Mouse (Mus musculus) limb, embryonic 12.5 days (tissue): ENCODE measurements around the gene Csnk2a2. TPM values are rescaled to one million over a fixed set of nuclear protein-coding genes. Genes with fewer than 3 reads are reported as not detected.

ENCODE experiments used
- ATAC-seq: fragments of 200-750 bp; cut with Nextera tagmentation; 2 replicates; pipeline ENCODE4 v1.8.0; 2017; ENCODE audit warnings: low read depth, moderate TSS enrichment; ENCODE audit not compliant: insufficient number of reproducible peaks, insufficient read depth, low FRiP score, low TSS enrichment
- H3K27ac ChIP-seq: fragments of 300-500 bp; sonication (generic); 2 replicates; pipeline ENCODE4 v1.5.1; 2016; ENCODE audit warnings: mild to moderate bottlenecking, moderate library complexity
- H3K27me3 ChIP-seq: fragments of 300-500 bp; sonication (generic); 2 replicates; pipeline ENCODE4 v1.6.1; 2016; ENCODE audit warnings: mild to moderate bottlenecking, moderate library complexity
- H3K36me3 ChIP-seq: fragments of 300-500 bp; sonication (generic); 2 replicates; pipeline ENCODE4 v1.6.1; 2016; ENCODE audit warnings: mild to moderate bottlenecking, moderate library complexity
- H3K4me1 ChIP-seq: fragments of 300-500 bp; sonication (generic); replicated peaks from 2 replicates; pipeline ENCODE4 v1.6.1; 2016
- H3K4me2 ChIP-seq: fragments of 300-500 bp; sonication (generic); 2 replicates; pipeline ENCODE4 v1.6.1; 2016; ENCODE audit warnings: mild to moderate bottlenecking, moderate library complexity
- H3K4me3 ChIP-seq: fragments of 300-500 bp; sonication (generic); replicated peaks from 2 replicates; pipeline ENCODE4 v1.5.1; 2016; ENCODE audit warnings: mild to moderate bottlenecking
- H3K9ac ChIP-seq: fragments of 300-500 bp; sonication (generic); replicated peaks from 2 replicates; pipeline ENCODE4 v1.6.1; 2016; ENCODE audit warnings: mild to moderate bottlenecking, moderate library complexity
- H3K9me3 ChIP-seq: fragments of 300-500 bp; sonication (generic); 2 replicates; pipeline ENCODE4 v1.6.1; 2016; ENCODE audit warnings: mild to moderate bottlenecking, moderate library complexity
- WGBS: fragments of 180-500 bp; shearing (Covaris S2); methylation state at CpG from one replicate; pipeline ENCODE4 v1.1.7; 2016; 5-methylcytosine and 5-hydroxymethylcytosine counted together
- polyA plus RNA-seq: library from polyadenylated mRNA; unstranded; fragments of >200 nt; fragmentation: Nextera tagmentation; extraction: Ambion mirVana; gene quantifications from 2 replicates; pipeline ENCODE4 v1.2.1, GENCODE M21; 2016

Csnk2a2 gene
- polyA plus RNA-seq, 1 experiment from 2014 or later = 14.0 TPM

GRCm38 (mm10) chr8:95470008-95470407 is 19.8 kb downstream of the Csnk2a2 start:
- Histone ChIP-seq H3K27me3 (no peaks in the 10 kb centered on the region), H3K9ac (no peak overlapping the region), H3K36me3 (peaks cover 89% of the 10 kb centered on the region), H3K9me3 (no peaks in the 10 kb centered on the region), H3K4me3 (no peak overlapping the region), H3K4me2 (no peak overlapping the region), H3K4me1 (no peaks in the 10 kb centered on the region), H3K27ac (no peak overlapping the region)
- no peak for ATAC-seq
- WGBS = 97% methylated on average over 4 of the region's 4 CpGs

GRCm38 (mm10) chr8:95468995-95469394 is 20.8 kb downstream of the Csnk2a2 start:
- H3K4me3 ChIP-seq = no peak overlapping the region
- H3K4me1 ChIP-seq = no peaks in the 10 kb centered on the region
- no peaks in the 10 kb centered on the region for H3K9me3 ChIP-seq
- H3K27me3 ChIP-seq = no peaks in the 10 kb centered on the region
- ATAC-seq = no peak
- H3K4me2 ChIP-seq = no peak overlapping the region
- H3K9ac ChIP-seq = no peak overlapping the region
- no peak overlapping the region for H3K27ac ChIP-seq
- H3K36me3 ChIP-seq = peaks cover 90% of the 10 kb centered on the region
- 93% methylated on average over 3 of the region's 3 CpGs for WGBS

- Histone ChIP-seq H3K4me1 (no peaks in the 10 kb centered on the region), H3K4me3 (no peak overlapping the region), H3K36me3 (peaks cover 89% of the 10 kb centered on the region), H3K27me3 (no peaks in the 10 kb centered on the region), H3K9me3 (no peaks in the 10 kb centered on the region), H3K9ac (no peak overlapping the region), H3K4me2 (no peak overlapping the region), H3K27ac (no peak overlapping the region)
- WGBS = 92% methylated on average over 2 of the region's 2 CpGs
- ATAC-seq = no peak
Observed at GRCm38 (mm10) chr8:95466543-95466942, 23.3 kb downstream of the Csnk2a2 start.

GRCm38 (mm10) chr8:95452518-95452917 is 37.3 kb downstream of the Csnk2a2 start:
- Histone ChIP-seq H3K4me1 (no peaks in the 10 kb centered on the region), H3K27me3 (no peaks in the 10 kb centered on the region), H3K27ac (no peak overlapping the region), H3K4me3 (no peak overlapping the region), H3K9me3 (no peaks in the 10 kb centered on the region), H3K9ac (no peak overlapping the region), H3K36me3 (peaks cover 96% of the 10 kb centered on the region), H3K4me2 (no peak overlapping the region)
- ATAC-seq = no peak
- 79% methylated on average over 8 of the region's 8 CpGs for WGBS

- no peak overlapping the region for H3K4me2 ChIP-seq
- H3K27me3 ChIP-seq = no peaks in the 10 kb centered on the region
- no peak overlapping the region for H3K9ac ChIP-seq
- no peak overlapping the region for H3K27ac ChIP-seq
- H3K4me3 ChIP-seq = no peak overlapping the region
- no peaks in the 10 kb centered on the region for H3K4me1 ChIP-seq
- H3K36me3 ChIP-seq = peaks cover 87% of the 10 kb centered on the region
- WGBS = 98% methylated on average over 5 of the region's 5 CpGs
- no peaks in the 10 kb centered on the region for H3K9me3 ChIP-seq
- ATAC-seq = no peak
Observed at GRCm38 (mm10) chr8:95450271-95450670, 39.6 kb downstream of the Csnk2a2 start.

GRCm38 (mm10) chr8:95447661-95448060 is 42.2 kb downstream of the Csnk2a2 start:
- ATAC-seq = no peak
- no peak overlapping the region for H3K4me2 ChIP-seq
- WGBS = 91% methylated on average over 7 of the region's 7 CpGs
- H3K9ac ChIP-seq = no peak overlapping the region
- H3K27me3 ChIP-seq = no peaks in the 10 kb centered on the region
- H3K4me1 ChIP-seq = no peaks in the 10 kb centered on the region
- H3K4me3 ChIP-seq = no peak overlapping the region
- no peak overlapping the region for H3K27ac ChIP-seq
- H3K9me3 ChIP-seq = no peaks in the 10 kb centered on the region
- peaks cover 63% of the 10 kb centered on the region for H3K36me3 ChIP-seq

GRCm38 (mm10) chr8:95445042-95445441 is 44.8 kb downstream of the Csnk2a2 start:
- H3K36me3 ChIP-seq = peaks cover 39% of the 10 kb centered on the region
- H3K27ac ChIP-seq = no peak overlapping the region
- H3K4me2 ChIP-seq = no peak overlapping the region
- H3K27me3 ChIP-seq = no peaks in the 10 kb centered on the region
- no peaks in the 10 kb centered on the region for H3K9me3 ChIP-seq
- WGBS = 89% methylated on average over 4 of the region's 4 CpGs
- no peak overlapping the region for H3K9ac ChIP-seq
- no peak for ATAC-seq
- no peaks in the 10 kb centered on the region for H3K4me1 ChIP-seq
- H3K4me3 ChIP-seq = no peak overlapping the region

- Histone ChIP-seq H3K36me3 (peaks cover 4% of the 10 kb centered on the region; the same call in 1 of the 2 replicates), H3K4me1 (no peaks in the 10 kb centered on the region), H3K27ac (no peak overlapping the region), H3K9me3 (no peaks in the 10 kb centered on the region), H3K9ac (no peak overlapping the region), H3K27me3 (no peaks in the 10 kb centered on the region), H3K4me3 (no peak overlapping the region), H3K4me2 (no peak overlapping the region)
- no peak for ATAC-seq
- 55% methylated on average over 5 of the region's 5 CpGs for WGBS
Observed at GRCm38 (mm10) chr8:95441491-95442039, 48.3 kb downstream of the Csnk2a2 start.

GRCm38 (mm10) chr8:95440168-95440709 is 49.6 kb downstream of the Csnk2a2 start:
- H3K4me2 ChIP-seq = no peak overlapping the region
- H3K27ac ChIP-seq = no peak overlapping the region
- no peaks in the 10 kb centered on the region for H3K9me3 ChIP-seq
- no peak overlapping the region for H3K9ac ChIP-seq
- H3K4me1 ChIP-seq = no peaks in the 10 kb centered on the region
- no peaks in the 10 kb centered on the region for H3K36me3 ChIP-seq
- H3K4me3 ChIP-seq = no peak overlapping the region
- WGBS = 85% methylated on average over 5 of the region's 5 CpGs
- no peaks in the 10 kb centered on the region for H3K27me3 ChIP-seq
- no peak for ATAC-seq

GRCm38 (mm10) chr8:95439421-95439820 is 50.4 kb downstream of the Csnk2a2 start:
- no peak overlapping the region for H3K9ac ChIP-seq
- no peaks in the 10 kb centered on the region for H3K4me1 ChIP-seq
- H3K27ac ChIP-seq = no peak overlapping the region
- WGBS = 88% methylated on average over 2 of the region's 2 CpGs
- no peaks in the 10 kb centered on the region for H3K9me3 ChIP-seq
- ATAC-seq = no peak
- H3K36me3 ChIP-seq = no peaks in the 10 kb centered on the region
- no peak overlapping the region for H3K4me3 ChIP-seq
- no peak overlapping the region for H3K4me2 ChIP-seq
- no peaks in the 10 kb centered on the region for H3K27me3 ChIP-seq

GRCm38 (mm10) chr8:95437341-95437992 is 52.4 kb downstream of the Csnk2a2 start:
- no peak for ATAC-seq
- no peak overlapping the region for H3K9ac ChIP-seq
- WGBS = 62% methylated on average over 5 of the region's 5 CpGs
- H3K9me3 ChIP-seq = no peaks in the 10 kb centered on the region
- H3K4me1 ChIP-seq = peaks cover 15% of the 10 kb centered on the region
- H3K36me3 ChIP-seq = no peaks in the 10 kb centered on the region
- H3K27me3 ChIP-seq = no peaks in the 10 kb centered on the region
- no peak overlapping the region for H3K4me2 ChIP-seq
- H3K4me3 ChIP-seq = no peak overlapping the region
- H3K27ac ChIP-seq = no peak overlapping the region

- no peak for ATAC-seq
- Histone ChIP-seq H3K27me3 (no peaks in the 10 kb centered on the region), H3K4me2 (no peak overlapping the region), H3K36me3 (no peaks in the 10 kb centered on the region), H3K27ac (no peak overlapping the region), H3K9ac (no peak overlapping the region), H3K4me1 (peaks cover 20% of the 10 kb centered on the region), H3K4me3 (no peak overlapping the region), H3K9me3 (no peaks in the 10 kb centered on the region)
- WGBS = 87% methylated on average over 3 of the region's 3 CpGs
Observed at GRCm38 (mm10) chr8:95435930-95436329, 53.9 kb downstream of the Csnk2a2 start.
